Mouse (Mus musculus): Measurements from ENCODE around the gene Ubash3b. TPM values are rescaled to one million over a fixed set of nuclear protein-coding genes. Genes with fewer than 3 reads are reported as not detected.

The Ubash3b gene
- total RNA-seq, 1 experiment: 2.8 TPM

GRCm38 (mm10) chr9:41130563-41130962, 30.9 kb downstream of the Ubash3b start:
- H3K4me1 ChIP-seq (ENCODE audit: control insufficient read depth in 2 of 2, insufficient read depth in 2 of 2, low read length in 2 of 2, poor library complexity in 1 of 2): no peaks in the 10 kb centered on the region
- H3K9me3 ChIP-seq (ENCODE audit: control insufficient read depth, insufficient read depth, low read depth, low read length): no peaks in the 10 kb centered on the region
- H3K4me3 ChIP-seq (ENCODE audit: insufficient read depth in 1 of 2, low read depth in 1 of 2, low read length in 2 of 2, poor library complexity in 1 of 2, severe bottlenecking in 1 of 2): no peak overlapping the region
- DNase-seq (ENCODE audit: low read depth, low spot score): no peak
- H3K36me3 ChIP-seq (ENCODE audit: control insufficient read depth, insufficient read depth, low read length, poor library complexity, severe bottlenecking): no peaks in the 10 kb centered on the region
- H3K27ac ChIP-seq (ENCODE audit: insufficient read depth, low read depth, low read length, poor library complexity, severe bottlenecking): no peak overlapping the region
- TF ChIP-seq ZNF384 (IDR thresholded peaks at IDR 0.05; ENCODE audit: low read depth, low read length) (no peak), HCFC1 (IDR thresholded peaks at IDR 0.05; ENCODE audit: borderline replicate concordance, insufficient read depth, low read length) (no peak), ZC3H11A (IDR thresholded peaks at IDR 0.05; ENCODE audit: borderline replicate concordance, low read depth, low read length) (no peak), MAFK (IDR thresholded peaks at IDR 0.05; ENCODE audit: insufficient read depth, low read depth, low read length) (no peak), CHD2 (IDR thresholded peaks at IDR 0.05; ENCODE audit: low read depth, low read length) (no peak)
- H3K9ac ChIP-seq (ENCODE audit: insufficient read depth, low read depth, low read length, poor library complexity, severe bottlenecking): no peak overlapping the region
- in situ Hi-C loops (cut with MboI; ENCODE audit: low sequenced_read_pairs in 2 of 2, unreplicated experiment in 2 of 2): no loop called here

- in situ Hi-C loops (cut with MboI; ENCODE audit: low sequenced_read_pairs in 2 of 2, unreplicated experiment in 2 of 2): no loop called here
- H3K27ac ChIP-seq (ENCODE audit: insufficient read depth, low read depth, low read length, poor library complexity, severe bottlenecking): no peak overlapping the region
- no peak for TF ChIP-seq ZC3H11A (IDR thresholded peaks at IDR 0.05; ENCODE audit: borderline replicate concordance, low read depth, low read length)
- TF ChIP-seq HCFC1 (IDR thresholded peaks at IDR 0.05; ENCODE audit: borderline replicate concordance, insufficient read depth, low read length): no peak
- TF ChIP-seq MAFK (IDR thresholded peaks at IDR 0.05; ENCODE audit: insufficient read depth, low read depth, low read length): no peak
- no peak for TF ChIP-seq CHD2 (IDR thresholded peaks at IDR 0.05; ENCODE audit: low read depth, low read length)
- no peak for TF ChIP-seq ZNF384 (IDR thresholded peaks at IDR 0.05; ENCODE audit: low read depth, low read length)
- no peaks in the 10 kb centered on the region for H3K36me3 ChIP-seq (ENCODE audit: control insufficient read depth, insufficient read depth, low read length, poor library complexity, severe bottlenecking)
- no peaks in the 10 kb centered on the region for H3K9me3 ChIP-seq (ENCODE audit: control insufficient read depth, insufficient read depth, low read depth, low read length)
- no peak for DNase-seq (ENCODE audit: low read depth, low spot score)
- no peak overlapping the region for H3K9ac ChIP-seq (ENCODE audit: insufficient read depth, low read depth, low read length, poor library complexity, severe bottlenecking)
- no peak overlapping the region for H3K4me3 ChIP-seq (ENCODE audit: insufficient read depth in 1 of 2, low read depth in 1 of 2, low read length in 2 of 2, poor library complexity in 1 of 2, severe bottlenecking in 1 of 2)
- no peaks in the 10 kb centered on the region for H3K4me1 ChIP-seq (ENCODE audit: control insufficient read depth in 2 of 2, insufficient read depth in 2 of 2, low read length in 2 of 2, poor library complexity in 1 of 2)
These were observed 31.6 kb downstream of the Ubash3b start for GRCm38 (mm10) chr9:41129802-41130480.

GRCm38 (mm10) chr9:41129273-41129672, 32.2 kb downstream of the Ubash3b start:
- in situ Hi-C loops (cut with MboI; ENCODE audit: low sequenced_read_pairs in 2 of 2, unreplicated experiment in 2 of 2): no loop called here

GRCm38 (mm10) chr9:41126723-41127122, 34.8 kb downstream of the Ubash3b start:
- no peak overlapping the region for H3K27ac ChIP-seq (ENCODE audit: insufficient read depth, low read depth, low read length, poor library complexity, severe bottlenecking)
- H3K4me3 ChIP-seq (ENCODE audit: insufficient read depth in 1 of 2, low read depth in 1 of 2, low read length in 2 of 2, poor library complexity in 1 of 2, severe bottlenecking in 1 of 2): no peak overlapping the region
- in situ Hi-C loops (cut with MboI; ENCODE audit: low sequenced_read_pairs in 2 of 2, unreplicated experiment in 2 of 2): no loop called here
- H3K9me3 ChIP-seq (ENCODE audit: control insufficient read depth, insufficient read depth, low read depth, low read length): no peaks in the 10 kb centered on the region
- H3K9ac ChIP-seq (ENCODE audit: insufficient read depth, low read depth, low read length, poor library complexity, severe bottlenecking): no peak overlapping the region
- DNase-seq (ENCODE audit: low read depth, low spot score): no peak
- no peak for TF ChIP-seq ZC3H11A (IDR thresholded peaks at IDR 0.05; ENCODE audit: borderline replicate concordance, low read depth, low read length)
- TF ChIP-seq CHD2 (IDR thresholded peaks at IDR 0.05; ENCODE audit: low read depth, low read length): no peak
- TF ChIP-seq ZNF384 (IDR thresholded peaks at IDR 0.05; ENCODE audit: low read depth, low read length): no peak
- no peak for TF ChIP-seq MAFK (IDR thresholded peaks at IDR 0.05; ENCODE audit: insufficient read depth, low read depth, low read length)
- TF ChIP-seq HCFC1 (IDR thresholded peaks at IDR 0.05; ENCODE audit: borderline replicate concordance, insufficient read depth, low read length): no peak
- no peaks in the 10 kb centered on the region for H3K4me1 ChIP-seq (ENCODE audit: control insufficient read depth in 2 of 2, insufficient read depth in 2 of 2, low read length in 2 of 2, poor library complexity in 1 of 2)
- no peaks in the 10 kb centered on the region for H3K36me3 ChIP-seq (ENCODE audit: control insufficient read depth, insufficient read depth, low read length, poor library complexity, severe bottlenecking)

More at GRCm38 (mm10) chr9:41129273-41129672, 32.2 kb downstream of the Ubash3b start:
- Histone ChIP-seq H3K9ac (ENCODE audit: insufficient read depth, low read depth, low read length, poor library complexity, severe bottlenecking) (no peak overlapping the region), H3K27ac (ENCODE audit: insufficient read depth, low read depth, low read length, poor library complexity, severe bottlenecking) (no peak overlapping the region), H3K9me3 (ENCODE audit: control insufficient read depth, insufficient read depth, low read depth, low read length) (no peaks in the 10 kb centered on the region), H3K36me3 (ENCODE audit: control insufficient read depth, insufficient read depth, low read length, poor library complexity, severe bottlenecking) (no peaks in the 10 kb centered on the region), H3K4me3 (ENCODE audit: insufficient read depth in 1 of 2, low read depth in 1 of 2, low read length in 2 of 2, poor library complexity in 1 of 2, severe bottlenecking in 1 of 2) (no peak overlapping the region), H3K4me1 (ENCODE audit: control insufficient read depth in 2 of 2, insufficient read depth in 2 of 2, low read length in 2 of 2, poor library complexity in 1 of 2) (no peaks in the 10 kb centered on the region)
- TF ChIP-seq MAFK (IDR thresholded peaks at IDR 0.05; ENCODE audit: insufficient read depth, low read depth, low read length) (no peak), CHD2 (IDR thresholded peaks at IDR 0.05; ENCODE audit: low read depth, low read length) (no peak), ZC3H11A (IDR thresholded peaks at IDR 0.05; ENCODE audit: borderline replicate concordance, low read depth, low read length) (no peak), HCFC1 (IDR thresholded peaks at IDR 0.05; ENCODE audit: borderline replicate concordance, insufficient read depth, low read length) (no peak), ZNF384 (IDR thresholded peaks at IDR 0.05; ENCODE audit: low read depth, low read length) (no peak)
- no peak for DNase-seq (ENCODE audit: low read depth, low spot score)
